Mouse (Mus musculus): ENCODE measurements around the gene Loxl3.
A peak's percentile ranks its signal among the peaks of the same experiment; 100 is the strongest.

Gene Loxl3

GRCm38 (mm10) chr6:83033249-83034185 is at the start of gene Loxl3, which contains the start of gene Dok1:
Gene Loxl3 (plus strand): TSS chr6:83034173.
Gene Dok1 (minus strand): TSS chr6:83033471.
- DNase-seq: peak; percentile 43

- no peak for DNase-seq
Measured at GRCm38 (mm10) chr6:82987411-82987971, 46.5 kb upstream of the Loxl3 start.

- no peak for DNase-seq
Measured at GRCm38 (mm10) chr6:82993696-82994095, 40.3 kb upstream of the Loxl3 start.

GRCm38 (mm10) chr6:82994372-82994771 is 39.6 kb upstream of the Loxl3 start:
- DNase-seq: no peak

GRCm38 (mm10) chr6:82996740-82997315 is 37.1 kb upstream of the Loxl3 start:
- peak; percentile 92 for DNase-seq

- peak; percentile 55 for DNase-seq
Measured at GRCm38 (mm10) chr6:82997511-82998102, 36.4 kb upstream of the Loxl3 start.

GRCm38 (mm10) chr6:82998326-82998725 is 35.6 kb upstream of the Loxl3 start:
- no peak for DNase-seq

GRCm38 (mm10) chr6:82999986-83000385 is 34.0 kb upstream of the Loxl3 start:
- DNase-seq: no peak

- DNase-seq: no peak
Measured at GRCm38 (mm10) chr6:83003082-83003481, 30.9 kb upstream of the Loxl3 start.

GRCm38 (mm10) chr6:83003850-83004249 is 30.1 kb upstream of the Loxl3 start:
- no peak for DNase-seq

- no peak for DNase-seq
Measured at GRCm38 (mm10) chr6:83004309-83004708, 29.7 kb upstream of the Loxl3 start.

- peak; percentile 30 for DNase-seq
Measured at GRCm38 (mm10) chr6:83004872-83005271, 29.1 kb upstream of the Loxl3 start.

- no peak for DNase-seq
Measured at GRCm38 (mm10) chr6:83005444-83006011, 28.4 kb upstream of the Loxl3 start.

- no peak for DNase-seq
Measured at GRCm38 (mm10) chr6:83006114-83006513, 27.9 kb upstream of the Loxl3 start.

GRCm38 (mm10) chr6:83008659-83009058 is 25.3 kb upstream of the Loxl3 start:
- no peak for DNase-seq

- no peak for DNase-seq
Measured at GRCm38 (mm10) chr6:83010010-83010409, 24.0 kb upstream of the Loxl3 start.

GRCm38 (mm10) chr6:83011255-83011654 is 22.7 kb upstream of the Loxl3 start:
- no peak for DNase-seq

- no peak for DNase-seq
Measured at GRCm38 (mm10) chr6:83011756-83012155, 22.2 kb upstream of the Loxl3 start.

GRCm38 (mm10) chr6:83013444-83013843 is 20.5 kb upstream of the Loxl3 start:
- no peak for DNase-seq

- no peak for DNase-seq
Measured at GRCm38 (mm10) chr6:83014482-83015466, 19.2 kb upstream of the Loxl3 start.

- no peak for DNase-seq
Measured at GRCm38 (mm10) chr6:83015749-83016148, 18.2 kb upstream of the Loxl3 start.

- DNase-seq: no peak
Measured at GRCm38 (mm10) chr6:83017190-83017589, 16.8 kb upstream of the Loxl3 start.

Measured in kidney, adult 11 months (tissue).